Mouse (Mus musculus) heart, adult 2 months (tissue): ENCODE results near the gene Rab31. TPM values are rescaled to one million over a fixed set of nuclear protein-coding genes. Genes with fewer than 3 reads are reported as not detected.

Experiments used
- DNase-seq, 2 experiments: peaks; one replicate each; pipeline ENCODE4 v3.0.0; 2021
- H3K27ac ChIP-seq: fragments of 200-600 bp; 2 replicates; pipeline ENCODE4 v1.8.1; 2022
- H3K27me3 ChIP-seq: fragments of 200-500 bp; 2 replicates; pipeline ENCODE4 v1.6.1; 2012; ENCODE audit warnings: mild to moderate bottlenecking, low read length, inconsistent platforms, mixed read lengths; ENCODE audit not compliant: control insufficient read depth, insufficient read depth
- H3K36me3 ChIP-seq: fragments of 200-500 bp; 2 replicates; pipeline ENCODE4 v1.6.1; 2012; ENCODE audit warnings: low read length, inconsistent platforms; ENCODE audit not compliant: control insufficient read depth, insufficient read depth
- H3K4me1 ChIP-seq: fragments of 200-500 bp; 2 replicates; pipeline ENCODE4 v1.6.1; 2011; ENCODE audit warnings: low read length; ENCODE audit not compliant: control insufficient read depth, insufficient read depth
- H3K4me3 ChIP-seq: fragments of 200-600 bp; 2 replicates; pipeline ENCODE4 v1.8.1; 2022
- H3K79me2 ChIP-seq: fragments of 200-500 bp; replicated peaks from 2 replicates; pipeline ENCODE4 v1.6.1; 2012; ENCODE audit warnings: mild to moderate bottlenecking, inconsistent platforms, low read length, moderate library complexity, mixed read lengths; ENCODE audit not compliant: control insufficient read depth, insufficient read depth
- H3K9ac ChIP-seq: fragments of 200-500 bp; 2 replicates; pipeline ENCODE4 v1.6.1; 2012; ENCODE audit warnings: low read depth, mild to moderate bottlenecking, control low read depth, inconsistent platforms, low read length, mixed read lengths
- CTCF ChIP-seq: fragments of 200-600 bp; IDR thresholded peaks from 2 replicates; pipeline ENCODE4 v1.8.1; 2022; ENCODE audit warnings: antibody characterized with exemption, mild to moderate bottlenecking, moderate library complexity
- EP300 ChIP-seq: fragments of 200-500 bp; IDR thresholded peaks from 2 replicates; pipeline ENCODE4 v1.6.1; 2011; ENCODE audit warnings: low read depth, low read length, control low read depth; ENCODE audit not compliant: insufficient read depth
- POLR2A ChIP-seq: fragments of 200-500 bp; IDR thresholded peaks from 2 replicates; pipeline ENCODE4 v1.6.1; 2011; ENCODE audit warnings: mild to moderate bottlenecking, low read depth, low read length, control low read depth; ENCODE audit not compliant: insufficient read depth
- WGBS: fragments of 180-500 bp; shearing (Covaris S2); methylation state at CpG from one replicate; pipeline ENCODE4 v1.1.7; 2018; 5-methylcytosine and 5-hydroxymethylcytosine counted together
- intact Hi-C: fragments of 180-260 bp; cut with DNase I; formaldehyde crosslinking; loops from one replicate; pipeline ENCODE4 v1.15.1; 2025
- polyA plus RNA-seq: library from polyadenylated mRNA; depleted of rRNA; stranded (reverse); fragments of >200 nt; gene quantifications from 2 replicates; pipeline ENCODE4 v1.2.3, GENCODE M21; 2012
- total RNA-seq, 2 experiments: library from RNA; stranded (reverse); gene quantifications; 2 replicates each; pipeline ENCODE4 v1.2.3; 2021

Rab31 gene
- total and polyA plus RNA-seq, 3 experiments = 12.5 to 16.5 (median 13.0) TPM

DNA sequence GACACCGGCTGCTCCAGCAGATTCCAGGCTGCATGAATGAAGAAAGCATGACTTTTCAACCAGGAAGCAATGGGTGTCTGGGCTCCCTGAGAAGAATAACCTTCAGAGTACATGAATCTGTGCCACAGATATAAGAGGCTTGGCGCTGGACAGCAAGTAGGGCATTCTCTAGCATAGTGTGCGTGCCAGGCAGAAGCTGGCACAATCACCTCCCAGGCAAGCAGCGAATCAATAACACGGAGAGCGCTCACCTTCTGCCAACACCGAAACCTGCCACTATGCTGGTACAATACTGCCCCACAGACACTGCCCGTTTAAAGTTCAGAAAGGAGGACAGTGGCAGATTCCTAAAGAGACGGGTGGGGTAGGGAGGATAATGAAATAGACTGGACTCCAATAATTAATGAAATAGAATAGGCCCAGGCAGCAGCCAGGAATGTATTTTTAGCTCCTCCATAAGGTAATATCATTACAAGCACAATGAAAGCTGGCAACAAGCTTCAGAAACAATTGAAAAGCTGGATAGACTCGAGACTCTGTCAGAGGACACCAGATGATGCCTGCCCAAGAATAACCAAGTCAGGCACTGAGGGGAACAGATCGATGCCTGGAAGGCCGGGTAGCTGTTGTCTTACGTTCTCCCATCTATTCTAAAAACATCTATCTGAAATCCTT, 59.6 kb downstream of the Rab31 start:
- intact Hi-C loops = loop anchor here (5.0 kb wide), 1 partner anchor 59 kb away; the partner anchor contains the start of gene Rab31

DNA sequence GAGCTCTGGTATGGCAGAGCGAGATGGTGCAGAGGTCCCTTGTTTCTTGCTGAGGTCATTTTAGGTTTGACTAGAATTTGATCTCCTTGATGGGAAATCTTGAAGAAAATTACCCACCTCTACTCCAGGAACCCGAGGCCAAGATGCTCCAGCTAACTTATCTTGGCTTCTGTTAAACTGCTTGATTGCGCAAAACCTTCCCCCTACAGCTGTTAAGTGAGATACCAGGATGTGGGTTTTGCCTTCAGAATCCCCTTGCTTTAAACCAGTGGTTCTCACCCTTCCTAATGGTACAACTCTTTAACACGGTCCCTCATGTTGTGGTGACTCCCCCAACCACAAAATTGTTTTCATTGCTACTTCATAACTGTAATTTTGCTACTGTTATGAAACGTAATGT, 60.8 kb downstream of the Rab31 start:
- H3K9ac ChIP-seq = no peak overlapping the region
- peaks cover 2% of the 10 kb centered on the region; the same call in 1 of the 2 replicates for H3K36me3 ChIP-seq
- H3K27ac ChIP-seq = no peak overlapping the region
- DNase-seq = no peak
- 95% methylated on average over 5 of the region's 5 CpGs for WGBS
- no peaks in the 10 kb centered on the region for H3K27me3 ChIP-seq
- H3K4me3 ChIP-seq = no peak overlapping the region
- intact Hi-C loops = loop anchor here (5.0 kb wide), 1 partner anchor 61 kb away; the partner anchor contains the start of gene Rab31
- no peaks in the 10 kb centered on the region for H3K79me2 ChIP-seq
- TF ChIP-seq POLR2A (no peak), EP300 (no peak), CTCF (no peak)
- peaks cover 8% of the 10 kb centered on the region for H3K4me1 ChIP-seq

More for the DNA sequence above, 59.6 kb downstream of the Rab31 start:
- peaks cover 11% of the 10 kb centered on the region for H3K4me1 ChIP-seq
- 50% methylated on average over 13 of the region's 13 CpGs for WGBS
- no peak overlapping the region; the same call in 1 of the 2 replicates for H3K4me3 ChIP-seq
- H3K79me2 ChIP-seq = no peaks in the 10 kb centered on the region
- H3K9ac ChIP-seq = no peak overlapping the region
- no peak for TF ChIP-seq EP300
- TF ChIP-seq POLR2A = no peak
- no peak for TF ChIP-seq CTCF
- peaks cover 2% of the 10 kb centered on the region; the same call in 1 of the 2 replicates for H3K36me3 ChIP-seq
- DNase-seq = peak; percentile 46 to 65
- no peaks in the 10 kb centered on the region for H3K27me3 ChIP-seq
- peak overlapping the region; percentile 12 for H3K27ac ChIP-seq

DNA sequence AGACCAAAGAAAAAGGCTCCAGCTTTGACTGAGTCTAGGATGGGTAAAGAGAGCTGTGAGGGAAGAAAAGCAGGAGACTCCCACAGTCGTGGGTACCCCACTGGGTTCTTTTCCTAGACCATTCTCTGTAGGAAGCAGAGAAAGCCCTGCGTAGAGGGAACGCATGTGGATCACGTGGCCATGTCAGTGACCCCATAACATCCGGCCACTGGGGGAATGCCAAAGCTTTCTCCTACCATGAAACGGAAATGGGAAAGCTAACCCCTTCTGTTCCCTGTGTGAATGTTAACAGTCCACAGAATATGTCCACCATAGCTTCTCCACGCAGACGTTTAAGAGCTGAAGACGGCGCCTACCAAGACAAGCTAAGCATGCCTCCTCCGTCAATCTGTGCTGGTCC, 62.0 kb downstream of the Rab31 start:
- H3K27ac ChIP-seq = no peak overlapping the region
- peaks cover 8% of the 10 kb centered on the region for H3K4me1 ChIP-seq
- H3K9ac ChIP-seq = no peak overlapping the region
- peaks cover 2% of the 10 kb centered on the region; the same call in 1 of the 2 replicates for H3K36me3 ChIP-seq
- no peak for TF ChIP-seq POLR2A
- 84% methylated on average over 11 of the region's 11 CpGs for WGBS
- H3K27me3 ChIP-seq = no peaks in the 10 kb centered on the region
- no peak overlapping the region for H3K4me3 ChIP-seq
- H3K79me2 ChIP-seq = no peaks in the 10 kb centered on the region
- DNase-seq = peak in 1 of 2 experiments; percentile 30
- intact Hi-C loops = loop anchor here (5.0 kb wide), 1 partner anchor 62 kb away; the partner anchor contains the start of gene Rab31

DNA sequence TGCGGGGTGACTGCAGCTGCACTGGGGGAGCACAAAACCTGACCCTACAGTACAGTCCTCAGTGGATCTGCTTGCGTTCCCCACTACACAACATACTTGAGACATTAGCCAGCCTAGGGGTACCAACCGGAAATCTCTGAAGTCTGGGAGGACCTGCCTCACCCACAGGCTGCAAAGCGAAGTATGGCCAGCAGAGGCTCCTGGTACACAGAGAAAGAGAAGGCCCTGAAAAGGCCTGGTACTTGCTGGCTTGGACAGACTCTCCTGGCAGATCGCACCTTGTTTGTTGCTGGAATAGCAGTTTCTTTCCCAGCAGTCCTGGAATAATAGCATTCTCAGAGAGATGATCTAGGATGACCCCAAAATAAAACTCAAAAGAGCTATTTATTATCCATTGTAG, 66.3 kb downstream of the Rab31 start:
- peak; percentile 63 to 76 for DNase-seq
- Histone ChIP-seq H3K36me3 (no peaks in the 10 kb centered on the region), H3K27me3 (no peaks in the 10 kb centered on the region), H3K27ac (no peak overlapping the region), H3K79me2 (no peaks in the 10 kb centered on the region), H3K9ac (no peak overlapping the region), H3K4me3 (no peak overlapping the region), H3K4me1 (peaks cover 14% of the 10 kb centered on the region)
- intact Hi-C loops = loop anchor here (2.0 to 10.0 kb wide), 5 partner anchors 79 to 399 kb away; partner anchors contain the start of genes Ndufv2 and Twsg1
- WGBS = 53% methylated on average over 5 of the region's 5 CpGs
- TF ChIP-seq CTCF = peak; percentile 85
- no peak for TF ChIP-seq POLR2A
- TF ChIP-seq EP300 = 0 out of 2 replicates have a peak, but pooled peaks have one; percentile 36

DNA sequence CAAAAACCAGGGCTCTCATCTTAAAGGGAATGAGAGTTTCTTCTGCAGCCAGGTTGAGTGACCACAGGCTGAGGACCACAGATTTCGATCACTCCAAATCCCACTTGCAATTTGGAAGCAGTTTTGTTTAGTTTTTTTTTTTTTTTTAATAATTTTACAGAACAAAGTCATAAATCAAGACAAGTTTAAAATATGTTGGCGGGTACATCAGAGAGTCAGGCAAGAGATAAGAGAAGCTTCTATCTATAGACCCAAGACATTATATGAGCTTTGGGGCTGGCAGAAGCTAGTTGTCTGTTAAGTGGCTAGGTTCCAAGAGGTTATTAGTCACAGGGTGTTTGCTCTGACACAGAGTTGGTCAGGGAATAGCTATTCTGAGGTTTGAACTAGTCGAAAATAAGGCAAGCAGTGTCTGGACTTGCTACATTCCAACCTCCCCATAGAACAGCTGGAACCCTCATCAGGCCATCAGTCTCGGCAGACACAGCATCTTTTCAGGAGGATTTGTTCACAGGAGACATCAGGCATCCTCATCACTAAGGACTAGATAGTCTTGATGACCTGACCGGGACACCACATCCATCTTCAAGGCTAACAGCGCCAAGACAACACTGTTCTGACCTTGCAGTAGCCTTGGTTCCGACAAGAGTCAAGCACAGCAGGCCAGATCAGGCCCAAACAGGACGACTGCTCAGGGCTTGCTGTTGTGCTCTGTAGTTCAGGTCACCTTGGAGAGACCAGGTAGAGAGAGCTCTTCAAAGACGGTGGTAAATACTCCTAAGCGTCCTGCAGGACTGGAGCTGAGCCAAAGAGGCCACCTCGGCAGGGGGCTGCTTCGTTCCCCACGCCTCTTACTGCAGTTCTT, 68.8 kb downstream of the Rab31 start:
- Histone ChIP-seq H3K9ac (no peak overlapping the region), H3K36me3 (no peaks in the 10 kb centered on the region), H3K79me2 (no peaks in the 10 kb centered on the region), H3K27me3 (no peaks in the 10 kb centered on the region), H3K4me3 (no peak overlapping the region), H3K27ac (no peak overlapping the region), H3K4me1 (peaks cover 14% of the 10 kb centered on the region)
- 67% methylated on average over 13 of the region's 13 CpGs for WGBS
- no peak for DNase-seq
- intact Hi-C loops = loop anchor here (10.0 kb wide), 2 partner anchors 251 to 401 kb away; partner anchors contain the start of genes Ndufv2 and Twsg1
- TF ChIP-seq EP300 = no peak
- TF ChIP-seq POLR2A = no peak
- TF ChIP-seq CTCF = no peak
